Mouse (Mus musculus): Measurements from ENCODE around the gene Gm2663. TPM values are rescaled to one million over a fixed set of nuclear protein-coding genes. Genes with fewer than 3 reads are reported as not detected.
"Not testable (repeated sequence)": the region's sequence is repeated elsewhere in the genome, so short reads cannot be mapped to it uniquely, and the experiment has no call there.

Gene Gm2663
- polyA plus RNA-seq, 1 experiment from 2014 or later, result not detected

GRCm38 (mm10) chr6:41025873-41026650, 26.8 kb upstream of the Gm2663 start:
- no peaks in the 10 kb centered on the region for H3K27me3 ChIP-seq
- 81% methylated on average over 2 of the region's 2 CpGs for WGBS
- no peak overlapping the region for H3K9ac ChIP-seq
- no peaks in the 10 kb centered on the region for H3K9me3 ChIP-seq
- H3K4me2 ChIP-seq (replicated peaks), result no peak overlapping the region
- H3K4me1 ChIP-seq, result no peaks in the 10 kb centered on the region
- H3K4me3 ChIP-seq, result no peak overlapping the region
- H3K27ac ChIP-seq, result no peak overlapping the region
- ATAC-seq (ENCODE audit: insufficient number of reproducible peaks, insufficient read depth, low FRiP score, low TSS enrichment), result no peak
- no peaks in the 10 kb centered on the region for H3K36me3 ChIP-seq

- H3K4me2 ChIP-seq (replicated peaks), result no peak overlapping the region
- H3K4me3 ChIP-seq, result no peak overlapping the region
- H3K4me1 ChIP-seq, result no peaks in the 10 kb centered on the region
- 80% methylated on average over 2 of the region's 2 CpGs for WGBS
- H3K9me3 ChIP-seq, result no peaks in the 10 kb centered on the region
- no peak for ATAC-seq (ENCODE audit: insufficient number of reproducible peaks, insufficient read depth, low FRiP score, low TSS enrichment)
- H3K9ac ChIP-seq, result no peak overlapping the region
- no peaks in the 10 kb centered on the region for H3K36me3 ChIP-seq
- no peaks in the 10 kb centered on the region for H3K27me3 ChIP-seq
- H3K27ac ChIP-seq, result no peak overlapping the region
These were observed 19.9 kb upstream of the Gm2663 start for GRCm38 (mm10) chr6:41019140-41019539.

- no peaks in the 10 kb centered on the region for H3K36me3 ChIP-seq
- no peak overlapping the region for H3K27ac ChIP-seq
- H3K27me3 ChIP-seq, result no peaks in the 10 kb centered on the region
- no peak overlapping the region for H3K4me2 ChIP-seq (replicated peaks)
- no peaks in the 10 kb centered on the region for H3K9me3 ChIP-seq
- WGBS, result 76% methylated on average over 2 of the region's 2 CpGs
- no peak overlapping the region for H3K4me3 ChIP-seq
- H3K9ac ChIP-seq, result no peak overlapping the region
- H3K4me1 ChIP-seq, result no peaks in the 10 kb centered on the region
- no peak for ATAC-seq (ENCODE audit: insufficient number of reproducible peaks, insufficient read depth, low FRiP score, low TSS enrichment)
These were observed 19.4 kb upstream of the Gm2663 start for GRCm38 (mm10) chr6:41018629-41019028.

GRCm38 (mm10) chr6:41015065-41015464, 15.8 kb upstream of the Gm2663 start:
- Histone ChIP-seq H3K36me3 (no peaks in the 10 kb centered on the region), H3K27me3 (no peaks in the 10 kb centered on the region), H3K9me3 (no peaks in the 10 kb centered on the region), H3K4me1 (no peaks in the 10 kb centered on the region), H3K9ac (no peak overlapping the region), H3K27ac (no peak overlapping the region), H3K4me2 (replicated peaks) (no peak overlapping the region), H3K4me3 (no peak overlapping the region)
- ATAC-seq (ENCODE audit: insufficient number of reproducible peaks, insufficient read depth, low FRiP score, low TSS enrichment), result no peak
- WGBS, result 83% methylated on average over 4 of the region's 4 CpGs

GRCm38 (mm10) chr6:40964454-40964853, 34.8 kb downstream of the Gm2663 start, which contains the start of gene 1810009J06Rik:
Gene 1810009J06Rik, plus strand, starts transcription at chr6:40964754.
- WGBS, result 89% methylated on average over 2 of the region's 2 CpGs
- not testable (repeated sequence) for H3K4me3 ChIP-seq; H3K4me2 ChIP-seq (replicated peaks); H3K9me3 ChIP-seq; H3K36me3 ChIP-seq; H3K27ac ChIP-seq; H3K9ac ChIP-seq; H3K4me1 ChIP-seq; H3K27me3 ChIP-seq; ATAC-seq (ENCODE audit: insufficient number of reproducible peaks, insufficient read depth, low FRiP score, low TSS enrichment)

- Histone ChIP-seq H3K4me1 (no peaks in the 10 kb centered on the region), H3K9me3 (no peaks in the 10 kb centered on the region), H3K36me3 (no peaks in the 10 kb centered on the region), H3K9ac (no peak overlapping the region), H3K27ac (no peak overlapping the region), H3K4me3 (no peak overlapping the region), H3K4me2 (replicated peaks) (no peak overlapping the region), H3K27me3 (no peaks in the 10 kb centered on the region)
- 60% methylated on average over 2 of the region's 2 CpGs for WGBS
- ATAC-seq (ENCODE audit: insufficient number of reproducible peaks, insufficient read depth, low FRiP score, low TSS enrichment), result no peak
These were observed 45.6 kb downstream of the Gm2663 start for GRCm38 (mm10) chr6:40953716-40954115.

GRCm38 (mm10) chr6:40951770-40952169, 47.5 kb downstream of the Gm2663 start, which contains the start of gene Gm4744:
Gene Gm4744, minus strand, starts transcription at chr6:40951870.
- Histone ChIP-seq H3K4me3 (no peak within 1 kb of the TSS), H3K4me2 (replicated peaks) (no peak within 1 kb of the TSS), H3K27me3 (no peaks in the 10 kb centered on the region), H3K9ac (no peak within 1 kb of the TSS), H3K36me3 (no peaks in the 10 kb centered on the region), H3K27ac (no peak within 1 kb of the TSS), H3K4me1 (no peaks in the 10 kb centered on the region), H3K9me3 (no peaks in the 10 kb centered on the region)
- ATAC-seq (ENCODE audit: insufficient number of reproducible peaks, insufficient read depth, low FRiP score, low TSS enrichment), result no peak

Other genes with a start within 250 kb of the Gm2663 start
- gene Moxd2, start 112.0 kb downstream of the Gm2663 start, polyA plus RNA-seq (2016; fragmentation: Nextera tagmentation; extraction: Ambion mirVana), result not detected in 2 replicates
- not detected in 2 replicates for gene Prss58, start 99.1 kb downstream of the Gm2663 start, polyA plus RNA-seq (2016; fragmentation: Nextera tagmentation; extraction: Ambion mirVana)
- not detected in 2 replicates for gene 1700074P13Rik, start 58.9 kb downstream of the Gm2663 start, polyA plus RNA-seq (2016; fragmentation: Nextera tagmentation; extraction: Ambion mirVana)
- not detected in 2 replicates for gene Gm4744, start 47.6 kb downstream of the Gm2663 start, polyA plus RNA-seq (2016; fragmentation: Nextera tagmentation; extraction: Ambion mirVana)
- gene 1810009J06Rik, start 34.7 kb downstream of the Gm2663 start, polyA plus RNA-seq (2016; fragmentation: Nextera tagmentation; extraction: Ambion mirVana), result not detected in 2 replicates
- not detected in 2 replicates for gene 2210010C04Rik, start 36.0 kb upstream of the Gm2663 start, polyA plus RNA-seq (2016; fragmentation: Nextera tagmentation; extraction: Ambion mirVana)